Mouse (Mus musculus): ENCODE data around the gene B020031M17Rik. TPM values are rescaled to one million over a fixed set of nuclear protein-coding genes. Genes with fewer than 3 reads are reported as not detected.
"Not testable (repeated sequence)": the region's sequence is repeated elsewhere in the genome, so short reads cannot be mapped to it uniquely, and the experiment has no call there.

The B020031M17Rik gene
- polyA plus RNA-seq (2014; fragmentation: Nextera tagmentation; extraction: Ambion mirVana), result not detected in 2 replicates

- not testable (repeated sequence) for H3K27me3 ChIP-seq (ENCODE audit: control insufficient read depth, insufficient read depth, low read length); H3K4me3 ChIP-seq (ENCODE audit: low read depth, low read length); ATAC-seq (ENCODE audit: low read depth); H3K4me1 ChIP-seq (ENCODE audit: control insufficient read depth, insufficient read depth, low read length); H3K4me2 ChIP-seq (ENCODE audit: low read depth, low read length); H3K27ac ChIP-seq (ENCODE audit: low read depth, low read length); H3K9ac ChIP-seq (replicated peaks; ENCODE audit: low read depth, low read length); H3K36me3 ChIP-seq (ENCODE audit: control insufficient read depth, insufficient read depth, low read length); H3K9me3 ChIP-seq (ENCODE audit: control insufficient read depth, low read length)
- WGBS, result 71% methylated on average over 3 of the region's 6 CpGs
Observed at GRCm38 (mm10) chr13:119950706-119951105, at the start of gene B020031M17Rik. TSS of gene B020031M17Rik (minus strand) at chr13:119950806.

- H3K9ac ChIP-seq (replicated peaks; ENCODE audit: low read depth, low read length); H3K27ac ChIP-seq (ENCODE audit: low read depth, low read length); ATAC-seq (ENCODE audit: low read depth); H3K36me3 ChIP-seq (ENCODE audit: control insufficient read depth, insufficient read depth, low read length); H3K4me3 ChIP-seq (ENCODE audit: low read depth, low read length); H3K4me2 ChIP-seq (ENCODE audit: low read depth, low read length); H3K4me1 ChIP-seq (ENCODE audit: control insufficient read depth, insufficient read depth, low read length); H3K9me3 ChIP-seq (ENCODE audit: control insufficient read depth, low read length); H3K27me3 ChIP-seq (ENCODE audit: control insufficient read depth, insufficient read depth, low read length): not testable (repeated sequence)
- no CpG with 5 or more reads among the region's 4 CpGs for WGBS
Observed at GRCm38 (mm10) chr13:119999215-119999614, 48.6 kb upstream of the B020031M17Rik start.

- H3K9me3 ChIP-seq (ENCODE audit: control insufficient read depth, low read length); H3K9ac ChIP-seq (replicated peaks; ENCODE audit: low read depth, low read length); H3K27ac ChIP-seq (ENCODE audit: low read depth, low read length); H3K27me3 ChIP-seq (ENCODE audit: control insufficient read depth, insufficient read depth, low read length); H3K36me3 ChIP-seq (ENCODE audit: control insufficient read depth, insufficient read depth, low read length); H3K4me3 ChIP-seq (ENCODE audit: low read depth, low read length); H3K4me2 ChIP-seq (ENCODE audit: low read depth, low read length); H3K4me1 ChIP-seq (ENCODE audit: control insufficient read depth, insufficient read depth, low read length): not testable (repeated sequence)
- WGBS, result no CpG with 5 or more reads among the region's 22 CpGs
- peak; percentile 87; the same call in 1 of the 2 replicates for ATAC-seq (ENCODE audit: low read depth)
Observed at GRCm38 (mm10) chr13:119998442-119999086, 48.0 kb upstream of the B020031M17Rik start.

- not testable (repeated sequence) for H3K27ac ChIP-seq (ENCODE audit: low read depth, low read length); ATAC-seq (ENCODE audit: low read depth); H3K4me3 ChIP-seq (ENCODE audit: low read depth, low read length); H3K9ac ChIP-seq (replicated peaks; ENCODE audit: low read depth, low read length); H3K27me3 ChIP-seq (ENCODE audit: control insufficient read depth, insufficient read depth, low read length); H3K4me2 ChIP-seq (ENCODE audit: low read depth, low read length); H3K4me1 ChIP-seq (ENCODE audit: control insufficient read depth, insufficient read depth, low read length); H3K9me3 ChIP-seq (ENCODE audit: control insufficient read depth, low read length); H3K36me3 ChIP-seq (ENCODE audit: control insufficient read depth, insufficient read depth, low read length)
- no CpG with 5 or more reads among the region's 10 CpGs for WGBS
Observed at GRCm38 (mm10) chr13:119991917-119992496, 41.4 kb upstream of the B020031M17Rik start.

GRCm38 (mm10) chr13:119991264-119991663 is 40.7 kb upstream of the B020031M17Rik start:
- H3K27me3 ChIP-seq (ENCODE audit: control insufficient read depth, insufficient read depth, low read length); H3K9me3 ChIP-seq (ENCODE audit: control insufficient read depth, low read length); H3K36me3 ChIP-seq (ENCODE audit: control insufficient read depth, insufficient read depth, low read length); H3K4me1 ChIP-seq (ENCODE audit: control insufficient read depth, insufficient read depth, low read length); H3K4me3 ChIP-seq (ENCODE audit: low read depth, low read length); H3K27ac ChIP-seq (ENCODE audit: low read depth, low read length); H3K9ac ChIP-seq (replicated peaks; ENCODE audit: low read depth, low read length); H3K4me2 ChIP-seq (ENCODE audit: low read depth, low read length): not testable (repeated sequence)
- no CpG with 5 or more reads among the region's 13 CpGs for WGBS
- 0 out of 2 replicates have a peak, but pooled peaks have one; percentile 41 for ATAC-seq (ENCODE audit: low read depth)

DNA sequence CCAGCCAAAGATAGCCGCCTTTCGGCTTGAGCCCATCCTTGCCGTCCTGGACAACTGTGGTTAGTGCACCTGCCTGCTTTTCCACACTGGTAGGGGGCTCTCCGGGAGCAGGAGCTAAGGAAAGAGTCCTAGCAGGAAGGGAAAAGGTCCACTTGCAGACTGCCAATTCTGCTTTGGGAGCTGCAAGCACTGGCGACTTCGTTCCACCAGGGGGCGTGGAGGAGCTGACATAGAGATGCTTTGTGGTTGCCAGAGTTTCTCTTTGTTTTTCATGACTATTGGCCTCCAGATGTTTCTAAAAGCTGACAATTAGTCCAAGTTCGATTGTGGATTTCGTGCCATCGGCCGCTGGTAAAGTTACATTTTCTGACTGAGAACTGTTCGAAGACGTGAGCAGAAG is 18.6 kb upstream of the B020031M17Rik start:
- not testable (repeated sequence) for H3K4me3 ChIP-seq (ENCODE audit: low read depth, low read length); H3K27ac ChIP-seq (ENCODE audit: low read depth, low read length); H3K4me1 ChIP-seq (ENCODE audit: control insufficient read depth, insufficient read depth, low read length); H3K9ac ChIP-seq (replicated peaks; ENCODE audit: low read depth, low read length); H3K27me3 ChIP-seq (ENCODE audit: control insufficient read depth, insufficient read depth, low read length); H3K9me3 ChIP-seq (ENCODE audit: control insufficient read depth, low read length); H3K36me3 ChIP-seq (ENCODE audit: control insufficient read depth, insufficient read depth, low read length); H3K4me2 ChIP-seq (ENCODE audit: low read depth, low read length)
- no CpG with 5 or more reads among the region's 13 CpGs for WGBS
- 0 out of 2 replicates have a peak, but pooled peaks have one; percentile 25 for ATAC-seq (ENCODE audit: low read depth)

DNA sequence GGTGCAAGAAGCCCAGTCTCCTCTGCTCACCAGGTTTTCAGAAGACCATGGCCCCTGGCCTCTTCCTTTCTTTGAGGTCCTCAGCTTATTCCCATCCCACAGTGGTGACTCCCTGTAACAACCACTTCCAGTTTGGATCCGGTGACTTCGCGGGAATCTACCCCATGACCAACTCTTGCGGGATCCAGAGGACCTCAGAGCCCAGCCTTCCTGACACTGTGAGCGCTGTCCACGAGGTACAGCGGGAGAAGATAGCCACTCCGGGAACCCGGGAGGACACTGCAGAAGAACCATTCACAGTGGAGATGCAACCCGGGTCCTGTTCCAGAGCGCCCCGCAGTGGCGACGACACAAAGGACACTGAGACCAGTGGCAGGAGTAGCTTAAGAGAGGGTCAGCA is 17.6 kb upstream of the B020031M17Rik start:
- not testable (repeated sequence) for H3K4me1 ChIP-seq (ENCODE audit: control insufficient read depth, insufficient read depth, low read length); H3K9ac ChIP-seq (replicated peaks; ENCODE audit: low read depth, low read length); H3K4me3 ChIP-seq (ENCODE audit: low read depth, low read length); H3K27ac ChIP-seq (ENCODE audit: low read depth, low read length); H3K27me3 ChIP-seq (ENCODE audit: control insufficient read depth, insufficient read depth, low read length); H3K4me2 ChIP-seq (ENCODE audit: low read depth, low read length); H3K36me3 ChIP-seq (ENCODE audit: control insufficient read depth, insufficient read depth, low read length); H3K9me3 ChIP-seq (ENCODE audit: control insufficient read depth, low read length)
- no CpG with 5 or more reads among the region's 14 CpGs for WGBS
- peak; percentile 36; the same call in 1 of the 2 replicates for ATAC-seq (ENCODE audit: low read depth)

GRCm38 (mm10) chr13:119965968-119966367 is 15.4 kb upstream of the B020031M17Rik start:
- not testable (repeated sequence) for H3K9ac ChIP-seq (replicated peaks; ENCODE audit: low read depth, low read length); H3K36me3 ChIP-seq (ENCODE audit: control insufficient read depth, insufficient read depth, low read length); H3K9me3 ChIP-seq (ENCODE audit: control insufficient read depth, low read length); H3K27me3 ChIP-seq (ENCODE audit: control insufficient read depth, insufficient read depth, low read length); H3K4me3 ChIP-seq (ENCODE audit: low read depth, low read length); H3K4me2 ChIP-seq (ENCODE audit: low read depth, low read length); H3K4me1 ChIP-seq (ENCODE audit: control insufficient read depth, insufficient read depth, low read length); H3K27ac ChIP-seq (ENCODE audit: low read depth, low read length); ATAC-seq (ENCODE audit: low read depth)
- 0% methylated on average over 16 of the region's 22 CpGs for WGBS

GRCm38 (mm10) chr13:119965302-119965952 is 14.8 kb upstream of the B020031M17Rik start:
- not testable (repeated sequence) for H3K4me2 ChIP-seq (ENCODE audit: low read depth, low read length); H3K27me3 ChIP-seq (ENCODE audit: control insufficient read depth, insufficient read depth, low read length); H3K9ac ChIP-seq (replicated peaks; ENCODE audit: low read depth, low read length); H3K9me3 ChIP-seq (ENCODE audit: control insufficient read depth, low read length); H3K27ac ChIP-seq (ENCODE audit: low read depth, low read length); H3K4me1 ChIP-seq (ENCODE audit: control insufficient read depth, insufficient read depth, low read length); H3K36me3 ChIP-seq (ENCODE audit: control insufficient read depth, insufficient read depth, low read length); H3K4me3 ChIP-seq (ENCODE audit: low read depth, low read length)
- WGBS, result 0% methylated on average over 14 of the region's 34 CpGs
- peak; percentile 48 for ATAC-seq (ENCODE audit: low read depth)

Data from neural tube, embryonic 14.5 days (tissue).